Mouse (Mus musculus): ENCODE results near the gene Prr13.

Gene Prr13

DNA sequence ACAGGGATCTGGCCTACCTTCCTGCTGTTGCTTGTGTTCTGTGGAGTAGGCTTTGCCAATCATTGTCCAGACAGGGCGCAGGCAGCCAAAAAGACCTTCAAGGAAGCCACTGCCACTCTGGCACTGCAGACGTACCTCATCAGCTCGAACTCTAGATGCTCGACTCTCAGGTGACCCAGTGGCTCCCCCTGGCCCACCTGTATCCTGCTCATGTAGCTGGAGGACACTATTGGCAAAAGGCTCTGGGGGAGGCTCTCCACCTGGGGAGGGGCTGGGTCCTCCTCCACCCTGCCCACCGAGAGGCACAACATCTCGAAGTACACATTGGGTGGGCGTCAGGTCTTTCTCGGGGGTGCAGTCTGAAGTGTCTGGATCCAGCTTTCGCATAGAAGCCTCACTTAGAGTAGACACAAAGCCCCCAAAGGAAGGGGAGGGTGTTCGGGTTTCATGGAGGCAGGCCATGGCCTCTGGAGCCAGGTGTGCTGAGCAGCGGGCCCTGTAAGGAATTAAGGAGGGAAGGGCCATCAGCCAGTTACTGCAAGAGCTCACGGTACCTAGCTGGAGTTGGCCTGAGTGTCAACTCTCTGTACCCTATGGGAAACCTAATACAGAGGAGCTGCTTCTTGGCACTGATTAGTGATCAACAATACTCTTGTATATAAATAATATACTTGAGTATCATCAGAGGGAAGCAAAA, 46.4 kb downstream of the Prr13 start:
- no peak for DNase-seq (ENCODE audit: low read depth, low spot score)

DNA sequence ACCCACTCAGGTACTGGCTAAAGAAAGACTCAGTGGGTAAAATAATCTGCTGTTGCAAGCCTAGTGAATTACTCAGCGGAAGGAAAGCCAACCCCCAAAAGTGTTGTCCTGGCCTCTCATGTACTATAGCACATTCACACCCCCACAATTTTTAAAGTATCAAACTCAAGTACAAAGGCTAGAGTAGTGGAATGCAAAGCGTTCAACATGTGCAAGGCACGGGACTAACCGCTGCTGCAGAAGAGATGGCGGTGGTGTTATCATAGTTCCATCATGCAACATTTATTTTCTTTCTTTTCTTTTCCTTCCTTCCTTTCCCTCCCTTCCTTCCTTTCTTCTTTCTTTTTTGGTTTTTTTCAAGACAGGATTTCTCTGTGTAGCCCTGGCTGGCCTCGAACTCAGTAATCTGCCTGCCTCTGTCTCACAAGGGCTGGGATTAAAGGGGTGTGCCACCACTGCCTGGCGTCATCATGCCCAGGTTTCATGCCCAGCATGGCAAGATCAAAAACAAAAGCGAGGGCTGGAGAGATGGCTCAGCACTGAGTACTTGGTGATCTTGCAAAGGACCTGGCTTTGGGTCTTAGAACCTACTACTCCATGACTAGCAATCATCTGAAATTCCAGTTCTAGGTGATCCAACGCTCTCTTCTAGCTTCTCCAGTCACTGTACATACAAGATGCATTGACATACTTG, 47.1 kb downstream of the Prr13 start:
- no peak for DNase-seq (ENCODE audit: low read depth, low spot score)

DNA sequence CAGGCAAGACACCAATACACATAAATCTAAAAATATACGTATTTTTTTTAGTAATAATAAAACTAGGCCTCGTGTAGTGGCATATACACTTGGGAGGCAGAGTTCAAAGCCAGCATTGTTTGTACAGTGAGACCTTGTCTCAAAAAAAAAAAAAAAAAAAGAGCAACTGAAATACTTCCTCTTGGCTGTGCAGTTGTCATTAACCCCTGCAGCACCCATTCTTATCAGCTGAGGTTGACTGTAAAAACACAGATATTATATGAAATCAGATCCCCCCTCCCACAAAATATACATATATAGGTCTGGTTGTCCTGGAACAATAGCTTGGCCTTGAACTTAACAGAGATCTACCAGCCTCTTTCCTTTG, 47.6 kb downstream of the Prr13 start:
- no peak for DNase-seq (ENCODE audit: low read depth, low spot score)

DNA sequence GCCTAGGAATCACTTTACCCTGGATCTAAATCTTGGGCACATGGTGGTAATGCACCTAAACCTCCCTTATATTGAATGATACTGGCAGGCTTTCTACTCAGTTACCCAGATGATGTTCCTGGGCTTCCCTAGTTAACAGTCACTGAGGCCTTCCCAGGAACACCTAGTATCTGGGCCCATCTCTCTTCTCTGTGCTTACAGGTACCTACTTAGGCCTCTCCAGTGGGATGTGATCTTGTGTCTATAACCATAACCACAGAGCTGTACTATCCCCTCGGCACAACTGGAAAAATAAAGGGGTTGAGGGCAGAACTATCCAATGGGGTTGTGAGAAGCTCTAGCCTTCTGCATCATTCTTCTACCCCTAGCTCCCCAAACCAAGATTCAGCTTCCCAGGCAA, 48.0 kb downstream of the Prr13 start:
- no peak for DNase-seq (ENCODE audit: low read depth, low spot score)

DNA sequence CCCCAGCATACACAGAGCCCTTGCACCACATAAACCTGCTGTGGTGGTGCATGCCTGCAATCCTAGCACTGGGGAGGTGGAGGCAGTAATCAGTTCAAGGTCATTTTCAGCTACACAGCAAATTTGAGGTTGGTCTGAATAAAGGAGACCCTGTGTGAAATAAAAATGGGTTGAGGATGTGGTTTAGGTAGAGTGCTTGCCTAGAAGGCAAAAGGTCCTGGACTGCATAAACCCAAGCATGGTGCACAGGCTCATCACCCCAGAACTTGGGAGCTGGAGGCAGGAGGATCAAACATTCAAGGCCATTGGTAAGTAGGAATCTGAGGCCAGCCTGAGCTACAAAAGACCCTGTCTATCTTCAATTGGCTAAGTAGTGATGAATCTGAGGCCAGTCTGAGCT, 48.7 kb downstream of the Prr13 start:
- no peak for DNase-seq (ENCODE audit: low read depth, low spot score)

DNA sequence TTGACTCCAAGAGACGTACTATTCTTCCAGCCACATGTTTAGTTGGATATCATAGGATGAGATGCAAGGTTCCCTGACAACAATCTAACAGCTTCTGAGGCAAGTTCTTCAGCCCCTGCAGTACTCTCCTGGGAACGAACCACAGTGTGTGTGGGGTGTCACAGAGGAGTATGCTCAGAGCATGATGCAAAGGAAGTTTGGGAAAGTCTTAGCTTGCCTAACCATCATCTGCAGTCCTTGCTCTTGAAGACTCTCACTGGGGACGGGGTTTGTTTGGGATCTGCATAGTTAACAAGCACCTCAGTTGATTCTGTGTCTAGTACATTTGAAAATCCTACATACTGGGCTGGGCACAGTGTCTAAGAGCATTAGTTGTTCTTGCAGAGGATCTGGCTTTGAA, 49.5 kb downstream of the Prr13 start:
- DNase-seq (ENCODE audit: low read depth, low spot score) = no peak

DNA sequence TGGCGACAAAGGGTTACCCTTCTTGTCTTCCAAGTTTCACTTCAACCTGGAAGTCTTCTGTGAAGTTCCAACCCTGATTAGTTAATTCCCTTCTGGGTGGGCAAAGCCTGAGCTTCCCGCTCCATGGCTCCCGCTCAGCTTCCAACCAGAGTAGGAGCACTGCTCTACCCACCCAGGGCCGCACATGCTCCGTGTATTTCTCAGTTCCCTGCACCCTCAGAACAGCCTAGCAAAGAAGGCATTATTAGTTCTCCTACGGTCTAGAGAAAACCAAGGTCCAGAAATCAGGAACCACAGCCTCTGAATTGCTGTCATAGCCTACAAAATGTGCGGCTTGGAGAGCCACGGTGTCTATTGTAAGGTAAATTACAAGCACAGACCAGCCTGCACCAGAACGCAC, 51.3 kb downstream of the Prr13 start:
- no peak for DNase-seq (ENCODE audit: low read depth, low spot score)

DNA sequence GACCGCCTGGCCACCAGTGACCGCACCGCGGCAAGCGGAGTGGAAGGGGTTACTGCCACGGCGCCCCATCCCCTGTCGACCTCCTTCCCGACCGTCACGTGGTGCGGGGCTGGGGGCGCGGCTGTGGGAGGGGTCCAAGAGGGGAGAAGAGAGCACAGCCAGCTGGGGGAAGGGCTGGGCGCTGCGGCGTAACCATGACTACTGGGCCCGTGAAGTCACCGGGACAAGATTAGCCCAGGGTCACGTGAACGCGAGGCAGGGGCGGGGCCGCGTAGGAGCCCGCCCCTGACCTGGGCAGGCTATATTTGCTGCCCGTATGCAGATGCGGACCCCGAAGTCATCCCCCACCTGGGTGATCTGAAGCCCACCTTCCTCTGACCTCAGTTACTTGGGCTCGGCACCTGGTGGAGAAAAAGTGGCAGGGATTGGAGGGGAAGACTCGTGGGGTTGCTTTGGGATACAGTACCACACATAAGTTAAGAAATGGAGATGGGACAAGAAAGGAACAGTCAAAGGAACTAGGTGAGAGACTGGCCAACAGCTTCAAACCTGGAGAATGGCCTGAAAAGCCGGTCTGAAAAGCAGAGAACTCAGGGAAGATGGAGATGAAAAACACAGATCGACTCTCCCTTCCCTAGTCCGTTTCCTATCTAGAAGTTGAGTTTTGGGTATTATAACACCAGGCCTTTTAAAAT, 51.9 kb downstream of the Prr13 start:
- peak; percentile 38 for DNase-seq (ENCODE audit: low read depth, low spot score)

DNA sequence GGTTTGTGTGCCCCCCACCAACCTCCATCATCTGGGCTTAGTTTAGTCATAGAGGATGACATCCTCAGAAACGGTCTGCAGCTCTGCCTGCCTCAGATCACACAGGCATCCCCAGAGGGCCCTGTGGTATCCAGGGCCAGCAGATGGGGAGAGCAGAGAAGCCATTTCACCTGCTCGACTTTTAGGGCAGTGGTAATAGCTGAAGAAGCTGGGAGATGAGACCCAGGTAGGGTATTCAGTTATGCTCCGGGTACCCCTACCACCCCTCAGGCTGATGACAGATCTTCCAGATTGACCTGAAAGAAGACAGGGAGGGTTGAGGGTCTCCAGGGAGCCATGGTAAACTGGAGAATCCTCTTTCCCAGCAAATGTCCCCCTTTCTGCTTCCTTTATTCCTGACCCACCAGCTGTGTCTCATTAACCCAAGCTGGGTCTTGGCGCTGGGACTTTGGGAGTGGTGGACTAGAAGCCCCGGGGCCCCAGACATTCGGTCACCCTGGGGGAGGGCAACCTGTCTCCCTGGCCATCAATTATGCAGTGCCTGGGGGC, 52.5 kb downstream of the Prr13 start:
- DNase-seq (ENCODE audit: low read depth, low spot score) = no peak

DNA sequence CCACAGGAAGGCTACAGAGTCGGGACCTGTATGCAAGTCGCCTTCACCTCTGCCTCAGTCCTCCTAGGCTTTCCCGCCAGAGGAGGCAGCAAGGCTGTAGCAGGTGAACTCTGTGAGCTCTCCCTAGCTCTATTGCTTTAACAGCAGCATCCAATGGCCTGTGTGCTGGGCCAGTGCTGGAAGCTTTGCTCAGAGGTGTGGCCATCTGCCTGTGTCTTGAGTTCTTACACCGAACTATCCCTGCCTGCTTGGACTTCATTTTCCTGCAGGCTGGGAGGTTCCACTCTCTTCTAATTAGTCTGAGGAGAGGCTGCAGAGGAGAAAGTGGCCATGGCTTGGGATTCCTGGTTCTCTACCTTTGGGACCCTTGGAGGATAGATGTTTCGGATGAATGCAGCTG, 53.2 kb downstream of the Prr13 start:
- no peak for DNase-seq (ENCODE audit: low read depth, low spot score)
